Mouse (Mus musculus) adrenal gland, postnatal 0 days (tissue): Measurements from ENCODE around the gene Mark4. TPM values are rescaled to one million over a fixed set of nuclear protein-coding genes. Genes with fewer than 3 reads are reported as not detected.

Experiments
- microRNA-seq: library from miRNA; unstranded; fragments of <30 nt; microRNA quantifications from one replicate; pipeline ENCODE4, GENCODE M21; 2016; ENCODE audit warnings: borderline replicate concordance; ENCODE audit not compliant: insufficient number of aligned reads
- polyA plus RNA-seq: library from polyadenylated mRNA; unstranded; fragments of >200 nt; fragmentation: Nextera tagmentation; extraction: Ambion mirVana; gene quantifications from 2 replicates; pipeline ENCODE4 v1.2.1, GENCODE M21; 2015

Mark4 gene
- polyA plus RNA-seq, result 8.1 and 10.4 TPM in 2 replicates

GRCm38 (mm10) chr7:19458591-19459111 lies at the start of gene Mark4:
Gene Mark4 (minus strand): TSS chr7:19458821.

DNA sequence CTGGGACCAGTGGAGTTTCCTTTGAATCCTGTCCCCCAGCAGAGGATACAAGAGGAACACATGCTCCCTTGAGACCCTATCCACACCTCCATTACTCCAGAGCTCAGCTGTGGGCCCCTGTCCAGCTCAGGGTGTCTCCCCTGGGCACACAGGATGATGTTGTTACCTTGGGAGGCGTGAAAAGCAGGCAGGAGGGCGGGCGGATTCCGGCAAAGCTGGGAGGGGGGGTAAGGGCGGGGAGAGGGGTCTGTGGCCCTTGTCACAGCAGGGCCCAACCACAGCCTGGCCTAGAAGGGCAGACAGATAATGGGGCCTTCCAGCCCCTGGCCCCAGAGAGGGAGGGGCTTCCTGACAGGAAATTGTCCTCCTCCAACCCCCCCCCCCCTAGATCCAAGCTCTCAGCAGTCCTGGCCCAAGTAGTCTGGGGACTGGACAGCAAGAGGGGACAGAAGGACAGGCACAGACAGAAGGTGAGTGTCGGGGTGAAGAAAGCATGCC lies 4.3 kb upstream of the Mark4 start, which contains the start of gene Exoc3l2:
Gene Exoc3l2 (plus strand): TSS at position 448 of the 498 bp plus-strand sequence.

GRCm38 (mm10) chr7:19404476-19404875 lies 54.1 kb downstream of the Mark4 start, which contains the start of gene Ckm:
Gene Ckm (plus strand): TSS chr7:19404776.

GRCm38 (mm10) chr7:19403731-19404296 lies 54.8 kb downstream of the Mark4 start, which contains the start of gene Klc3:
Gene Klc3 (minus strand): TSS chr7:19404104.

GRCm38 (mm10) chr7:19381377-19382165 lies 77.0 kb downstream of the Mark4 start, which contains the start of gene Ercc2:
Gene Ercc2 (plus strand): TSS chr7:19382010.

Small RNA genes lying within 50 kb of the gene (microRNA-seq; reads per million reads assigned to microRNA genes)
- gene Mir343, result not detected

Other genes with a start within 250 kb of the Mark4 start
- gene Gpr4, start 246.3 kb downstream of the Mark4 start, polyA plus RNA-seq, result 0.98 and 2.9 TPM in 2 replicates
- gene Opa3, start 230.5 kb downstream of the Mark4 start, polyA plus RNA-seq, result 15.0 and 17.1 TPM in 2 replicates
- gene Vasp, start 187.0 kb downstream of the Mark4 start, polyA plus RNA-seq, result 43.2 and 55.1 TPM in 2 replicates
- 0.44 and 0.66 TPM in 2 replicates for gene Ppm1n, start 178.8 kb downstream of the Mark4 start, polyA plus RNA-seq
- gene Rtn2, start 176.2 kb downstream of the Mark4 start, polyA plus RNA-seq, result 24.3 and 37.8 TPM in 2 replicates
- gene Fosb, start 148.8 kb downstream of the Mark4 start, polyA plus RNA-seq, result 0.12 and 0.14 TPM in 2 replicates
- gene Ercc1, start 114.0 kb downstream of the Mark4 start, polyA plus RNA-seq, result 47.3 and 52.6 TPM in 2 replicates
- gene Cd3eap, start 99.3 kb downstream of the Mark4 start, polyA plus RNA-seq, result 11.2 and 13.6 TPM in 2 replicates
- 2.7 and 2.9 TPM in 2 replicates for gene Ppp1r13l, start 99.1 kb downstream of the Mark4 start, polyA plus RNA-seq
- 4.0 and 8.3 TPM in 2 replicates for gene Ercc2, start 76.8 kb downstream of the Mark4 start, polyA plus RNA-seq
- gene Klc3, start 54.7 kb downstream of the Mark4 start, polyA plus RNA-seq, result 2.5 and 2.6 TPM in 2 replicates
- 10.6 and 33.2 TPM in 2 replicates for gene Ckm, start 54.0 kb downstream of the Mark4 start, polyA plus RNA-seq
- 2.6 and 5.1 TPM in 2 replicates for gene Exoc3l2, start 4.5 kb upstream of the Mark4 start, polyA plus RNA-seq
- 4.9 and 6.2 TPM in 2 replicates for gene Bloc1s3, start 49.5 kb upstream of the Mark4 start, polyA plus RNA-seq
- 129 and 139 TPM in 2 replicates for gene Trappc6a, start 49.6 kb upstream of the Mark4 start, polyA plus RNA-seq
- 0.06 TPM in 1 of 2 replicates, not detected in the other for gene Nkpd1, start 59.0 kb upstream of the Mark4 start, polyA plus RNA-seq
- gene Ppp1r37, start 104.3 kb upstream of the Mark4 start, polyA plus RNA-seq, result 19.5 and 22.1 TPM in 2 replicates
- 0.33 TPM in 1 of 2 replicates, not detected in the other for gene Zfp296, start 118.5 kb upstream of the Mark4 start, polyA plus RNA-seq
- 154 and 169 TPM in 2 replicates for gene Gemin7, start 118.8 kb upstream of the Mark4 start, polyA plus RNA-seq
- gene Clasrp, start 145.7 kb upstream of the Mark4 start, polyA plus RNA-seq, result 22.1 and 32.9 TPM in 2 replicates
- 14.3 and 18.7 TPM in 2 replicates for gene Relb, start 170.6 kb upstream of the Mark4 start, polyA plus RNA-seq
- 76.8 and 122 TPM in 2 replicates for gene Clptm1, start 206.2 kb upstream of the Mark4 start, polyA plus RNA-seq
- 46.6 and 129 TPM in 2 replicates for gene Apoc2, start 219.1 kb upstream of the Mark4 start, polyA plus RNA-seq
- gene Gm44805, start 222.6 kb upstream of the Mark4 start, polyA plus RNA-seq, result 21.0 and 40.0 TPM in 2 replicates
- 243 and 317 TPM in 2 replicates for gene Apoc4, start 222.7 kb upstream of the Mark4 start, polyA plus RNA-seq
- 259 and 269 TPM in 2 replicates for gene Apoc1, start 233.8 kb upstream of the Mark4 start, polyA plus RNA-seq
- 1,447 and 1,846 TPM in 2 replicates for gene Apoe, start 240.4 kb upstream of the Mark4 start, polyA plus RNA-seq